In genomic region chr2:91927826-91928533, GRCm38 (mm10) we compare ENCODE assay signal across 8 mouse cellular contexts. TPM values are rescaled to one million over a fixed set of nuclear protein-coding genes. Genes with fewer than 3 reads are reported as not detected.
DNase-seq lines count a peak whose midpoint lies in the region; ATAC-seq and TF ChIP-seq lines count a peak whose summit lies in the region.

No protein-coding gene starts in this region.

- H3K4me3 ChIP-seq in limb, embryonic 14.5 days (replicated peaks; ENCODE audit: low read length), result no peak overlapping the region
- no peak overlapping the region for H3K4me3 ChIP-seq in stomach, embryonic 15.5 days (replicated peaks)

- peaks cover 19% of the 10 kb centered on the region for H3K4me1 ChIP-seq in limb, embryonic 14.5 days (ENCODE audit: control insufficient read depth, insufficient read depth, low read length)
- H3K4me1 ChIP-seq in stomach, embryonic 15.5 days, result peaks cover 39% of the 10 kb centered on the region

- H3K9me3 ChIP-seq in limb, embryonic 14.5 days (ENCODE audit: control insufficient read depth, low read length), result no peaks in the 10 kb centered on the region
- H3K9me3 ChIP-seq in stomach, embryonic 15.5 days, result no peaks in the 10 kb centered on the region

- peak; percentile 71 for DNase-seq in ovary, postnatal 36 days (ENCODE audit: low spot score)
- DNase-seq in ovary, postnatal 10 days (ENCODE audit: low spot score), result no peak
- peak; percentile 91 to 94 for DNase-seq in cerebellum, postnatal 10 days
- peak; percentile 57 for DNase-seq in gastrocnemius, postnatal 25 days
- DNase-seq in kidney, adult 18-20 months, result peak; percentile 78
- peak; percentile 73 for DNase-seq in limb, embryonic 14.5 days (ENCODE audit: low spot score)
- DNase-seq in monocyte, adult 2 months (ENCODE audit: low read depth in 1 of 2, low spot score in 2 of 2), result peak; percentile 60 to 79

- ATAC-seq in limb, embryonic 14.5 days (ENCODE audit: low FRiP score, low read depth), result no peak
- ATAC-seq in stomach, embryonic 15.5 days (ENCODE audit: insufficient read depth, low FRiP score, low read depth), result no peak

- H3K27me3 ChIP-seq in limb, embryonic 14.5 days (ENCODE audit: control insufficient read depth, insufficient read depth, low read length), result peaks cover 10% of the 10 kb centered on the region
- H3K27me3 ChIP-seq in stomach, embryonic 15.5 days (replicated peaks), result peaks cover 24% of the 10 kb centered on the region

- no peak overlapping the region for H3K9ac ChIP-seq in limb, embryonic 14.5 days (ENCODE audit: low read depth, low read length, severe bottlenecking)
- H3K9ac ChIP-seq in stomach, embryonic 15.5 days, result no peak overlapping the region

- WGBS in limb, embryonic 14.5 days, result 40% methylated on average over 32 of the region's 34 CpGs
- WGBS in stomach, embryonic 15.5 days, result 41% methylated on average over 34 of the region's 34 CpGs

- peaks cover 7% of the 10 kb centered on the region; the same call in 1 of the 2 replicates for H3K36me3 ChIP-seq in limb, embryonic 14.5 days (ENCODE audit: control insufficient read depth, insufficient read depth, low read length)
- H3K36me3 ChIP-seq in stomach, embryonic 15.5 days, result 0 out of 2 replicates have a peak, but pooled peaks cover under 1% of the 10 kb centered on the region

- no peak overlapping the region for H3K4me2 ChIP-seq in limb, embryonic 14.5 days (replicated peaks; ENCODE audit: low read depth, low read length, severe bottlenecking)
- peak overlapping the region; percentile 40 for H3K4me2 ChIP-seq in stomach, embryonic 15.5 days

- no peak for TF ChIP-seq POLR2A in limb, embryonic 14.5 days (IDR thresholded peaks at IDR 0.05; ENCODE audit: borderline replicate concordance, extremely low read depth, insufficient read depth, insufficient read length)

- no peak overlapping the region for H3K27ac ChIP-seq in limb, embryonic 14.5 days (replicated peaks; ENCODE audit: low read depth, low read length)
- no peak overlapping the region for H3K27ac ChIP-seq in stomach, embryonic 15.5 days

RNA-seq across cellular contexts. Expression of gene Chrm4, which starts 0.9 kb away (rescaled TPM):
- total RNA-seq in gastrocnemius, postnatal 25 days (2021), result not detected
- 0.47 and 0.88 TPM in 2 replicates for polyA plus RNA-seq in limb, embryonic 14.5 days (2012; rRNA removed)
- 0.17 and 0.32 TPM in 2 replicates for polyA plus RNA-seq in limb, embryonic 14.5 days (2014; fragmentation: Nextera tagmentation; extraction: Ambion mirVana)
- polyA plus RNA-seq in stomach, embryonic 15.5 days (2015; fragmentation: Nextera tagmentation; extraction: Ambion mirVana), result 0.21 and 0.27 TPM in 2 replicates

RNA-seq across cellular contexts. Expression of gene Mdk, which starts 4.1 kb away (rescaled TPM):
- 1 to 10 TPM; 3.3 to 3.4 TPM for total RNA-seq in gastrocnemius, postnatal 25 days (2021)
- polyA plus RNA-seq in limb, embryonic 14.5 days (2012; rRNA removed), result 1,140 and 1,381 TPM in 2 replicates
- 1,171 and 1,392 TPM in 2 replicates for polyA plus RNA-seq in limb, embryonic 14.5 days (2014; fragmentation: Nextera tagmentation; extraction: Ambion mirVana)
- polyA plus RNA-seq in stomach, embryonic 15.5 days (2015; fragmentation: Nextera tagmentation; extraction: Ambion mirVana), result 587 and 735 TPM in 2 replicates

RNA-seq across cellular contexts. Expression of gene Gm9821, which starts 17.5 kb away (rescaled TPM):
- not detected for total RNA-seq in gastrocnemius, postnatal 25 days (2021)
- polyA plus RNA-seq in limb, embryonic 14.5 days (2012; rRNA removed), result 0.05 TPM in 1 of 2 replicates, not detected in the other
- polyA plus RNA-seq in limb, embryonic 14.5 days (2014; fragmentation: Nextera tagmentation; extraction: Ambion mirVana), result 0.37 and 0.56 TPM in 2 replicates
- polyA plus RNA-seq in stomach, embryonic 15.5 days (2015; fragmentation: Nextera tagmentation; extraction: Ambion mirVana), result 0.66 and 0.71 TPM in 2 replicates

RNA-seq across cellular contexts. Expression of gene Dgkz, which starts 47.7 kb away (rescaled TPM):
- 10 to 100 TPM; 32.3 to 34.8 TPM for total RNA-seq in gastrocnemius, postnatal 25 days (2021)
- polyA plus RNA-seq in limb, embryonic 14.5 days (2012; rRNA removed), result 97.1 and 109 TPM in 2 replicates
- 40.4 and 42.4 TPM in 2 replicates for polyA plus RNA-seq in limb, embryonic 14.5 days (2014; fragmentation: Nextera tagmentation; extraction: Ambion mirVana)
- 50.9 and 51.1 TPM in 2 replicates for polyA plus RNA-seq in stomach, embryonic 15.5 days (2015; fragmentation: Nextera tagmentation; extraction: Ambion mirVana)
